Mouse (Mus musculus): ENCODE measurements around the gene Kif19a.
A peak's percentile ranks its signal among the peaks of the same experiment; 100 is the strongest.

The Kif19a gene

DNA sequence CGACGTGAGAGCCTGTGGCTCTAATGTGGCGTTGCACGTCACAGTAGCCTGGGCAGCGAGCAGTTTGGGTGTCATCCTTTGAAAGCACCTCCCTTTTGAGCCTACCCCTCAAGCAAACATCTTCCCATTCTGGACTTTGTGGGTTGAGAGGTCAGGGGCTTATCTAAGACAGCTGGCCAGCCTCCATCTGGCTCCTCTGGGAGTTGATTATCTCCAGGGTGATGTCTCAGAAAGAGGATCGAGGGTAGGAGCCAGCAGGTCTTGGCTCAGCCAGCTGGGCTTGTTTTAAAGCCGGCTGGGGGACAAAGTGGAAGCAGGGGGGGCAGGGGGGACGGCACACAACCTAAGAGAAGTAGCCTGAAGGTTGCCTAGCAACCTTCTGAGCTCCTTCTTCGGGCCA is 14.9 kb downstream of the Kif19a start:
- peak; percentile 80 for DNase-seq (ENCODE audit: low read depth, low spot score)

GRCm38 (mm10) chr11:114785892-114786291 is 20.7 kb downstream of the Kif19a start:
- no peak for DNase-seq (ENCODE audit: low read depth, low spot score)

DNA sequence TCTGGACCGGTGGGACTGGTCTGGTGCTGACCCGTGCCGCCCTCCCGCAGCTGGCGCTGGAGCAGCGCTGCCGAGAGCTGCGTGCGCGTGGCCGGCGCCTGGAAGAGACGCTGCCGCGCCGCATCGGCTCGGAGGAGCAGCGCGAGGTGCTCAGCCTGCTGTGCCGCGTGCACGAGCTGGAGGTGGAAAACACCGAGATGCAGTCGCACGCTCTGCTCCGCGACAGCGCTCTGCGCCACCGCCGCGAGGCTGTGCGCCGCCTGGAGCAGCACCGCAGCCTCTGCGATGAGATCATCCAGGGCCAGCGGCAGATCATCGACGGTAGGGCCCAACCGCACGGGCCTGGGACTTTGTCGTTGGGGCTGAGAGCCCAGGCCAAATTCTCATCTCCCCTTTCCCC is 21.1 kb downstream of the Kif19a start:
- DNase-seq (ENCODE audit: low read depth, low spot score), result no peak

- DNase-seq (ENCODE audit: low read depth, low spot score), result no peak
Observed at GRCm38 (mm10) chr11:114787611-114788010, 22.4 kb downstream of the Kif19a start.

DNA sequence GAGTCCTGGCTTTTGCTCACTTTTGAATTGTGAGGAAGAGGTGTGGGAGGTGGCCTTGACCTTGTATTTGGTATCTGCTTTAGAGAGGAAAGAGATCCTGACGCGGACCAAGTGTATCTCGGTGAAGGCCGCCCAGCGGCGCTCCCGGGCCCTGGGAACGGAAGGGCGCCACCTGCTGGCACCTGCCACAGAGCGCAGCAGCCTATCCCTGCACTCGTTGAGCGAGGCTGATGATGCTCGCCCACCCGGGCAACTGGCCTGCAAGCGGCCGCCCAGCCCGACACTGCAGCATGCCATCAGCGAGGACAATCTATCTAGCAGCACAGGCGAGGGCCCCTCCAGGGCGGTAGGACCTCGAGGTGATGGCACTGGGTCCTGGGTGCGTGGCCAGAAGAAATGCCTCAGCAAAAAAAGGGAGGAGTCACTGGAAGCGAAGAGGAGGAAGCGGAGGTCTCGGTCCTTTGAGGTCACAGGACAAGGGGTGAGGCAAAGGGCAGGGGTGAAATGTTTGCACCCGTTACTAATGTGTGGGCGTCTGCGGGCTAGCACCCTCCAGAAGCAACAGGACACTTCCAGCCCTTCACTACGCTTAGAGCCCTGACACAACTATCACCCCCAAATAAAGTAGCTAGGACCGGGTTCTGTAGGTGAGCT is 24.0 kb downstream of the Kif19a start:
- DNase-seq (ENCODE audit: low read depth, low spot score), result peak; percentile 71

- DNase-seq (ENCODE audit: low read depth, low spot score), result no peak
Observed at GRCm38 (mm10) chr11:114789716-114790115, 24.5 kb downstream of the Kif19a start.

DNA sequence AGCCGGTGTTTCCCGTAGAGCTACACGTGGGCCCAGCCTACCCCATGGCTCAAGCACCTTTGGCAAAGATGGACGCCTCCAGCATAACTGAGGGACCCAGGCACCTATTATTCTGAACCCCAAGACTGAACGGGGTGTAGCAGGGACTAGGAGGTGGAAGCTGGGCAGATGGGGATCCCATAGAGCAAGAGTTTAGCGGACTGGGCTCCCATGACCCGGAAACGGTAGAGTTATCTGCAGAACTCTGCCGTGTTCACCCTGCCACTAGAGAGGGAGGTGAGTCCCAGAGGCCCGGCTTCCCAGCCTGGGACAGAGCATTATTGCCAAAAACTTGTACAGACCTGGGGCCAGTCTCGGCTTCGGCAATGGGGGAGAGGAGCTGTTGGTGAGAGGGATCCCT is 25.0 kb downstream of the Kif19a start:
- no peak for DNase-seq (ENCODE audit: low read depth, low spot score)

DNA sequence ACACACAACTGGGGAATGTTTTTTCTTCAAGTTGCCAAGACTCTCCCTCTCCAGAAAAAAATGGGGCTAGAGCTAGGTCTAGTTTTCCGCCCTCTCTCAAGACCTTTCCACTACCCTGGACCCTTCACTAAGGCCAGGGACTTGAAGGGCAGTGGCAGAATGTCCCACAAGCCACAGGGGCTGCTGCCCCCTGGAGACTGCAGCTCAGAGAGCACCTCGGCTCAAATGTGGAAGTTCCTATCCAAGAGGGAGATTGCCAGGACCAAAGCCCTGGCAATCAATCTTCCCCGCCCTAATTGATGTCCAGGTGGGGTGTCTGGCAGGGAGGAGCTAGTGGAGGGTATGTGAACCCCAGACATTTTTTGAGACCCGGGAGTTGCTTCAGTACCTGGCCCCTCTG is 25.7 kb downstream of the Kif19a start:
- DNase-seq (ENCODE audit: low read depth, low spot score), result no peak

DNA sequence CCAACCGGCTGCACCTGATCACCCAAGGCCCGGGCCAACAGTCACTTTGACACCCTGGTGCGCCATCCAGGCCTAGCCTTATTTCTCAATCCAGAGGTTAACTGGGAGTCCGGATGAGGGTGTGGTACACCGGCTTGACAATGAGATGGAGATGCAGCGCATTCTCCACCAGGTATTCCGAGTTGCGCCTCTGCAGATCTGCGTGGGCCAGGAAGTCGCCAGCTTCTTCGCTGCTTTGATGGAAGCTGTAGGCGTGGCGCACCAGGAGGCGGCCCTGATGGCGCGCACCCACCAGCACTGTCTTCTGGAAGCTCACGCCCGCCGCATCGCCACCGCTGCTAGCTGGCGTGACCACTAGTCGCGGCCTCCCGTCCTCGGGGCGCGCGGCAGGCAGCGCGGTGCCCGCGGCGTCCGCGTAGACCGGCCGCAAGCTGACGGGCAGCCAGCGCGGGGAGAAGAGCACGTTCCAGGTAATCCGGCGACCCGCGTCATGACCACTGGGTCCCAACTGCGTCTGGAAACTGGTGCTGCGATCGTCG is 26.2 kb downstream of the Kif19a start:
- DNase-seq (ENCODE audit: low read depth, low spot score), result no peak

GRCm38 (mm10) chr11:114791891-114792411 is 26.8 kb downstream of the Kif19a start:
- DNase-seq (ENCODE audit: low read depth, low spot score), result peak; percentile 49

DNA sequence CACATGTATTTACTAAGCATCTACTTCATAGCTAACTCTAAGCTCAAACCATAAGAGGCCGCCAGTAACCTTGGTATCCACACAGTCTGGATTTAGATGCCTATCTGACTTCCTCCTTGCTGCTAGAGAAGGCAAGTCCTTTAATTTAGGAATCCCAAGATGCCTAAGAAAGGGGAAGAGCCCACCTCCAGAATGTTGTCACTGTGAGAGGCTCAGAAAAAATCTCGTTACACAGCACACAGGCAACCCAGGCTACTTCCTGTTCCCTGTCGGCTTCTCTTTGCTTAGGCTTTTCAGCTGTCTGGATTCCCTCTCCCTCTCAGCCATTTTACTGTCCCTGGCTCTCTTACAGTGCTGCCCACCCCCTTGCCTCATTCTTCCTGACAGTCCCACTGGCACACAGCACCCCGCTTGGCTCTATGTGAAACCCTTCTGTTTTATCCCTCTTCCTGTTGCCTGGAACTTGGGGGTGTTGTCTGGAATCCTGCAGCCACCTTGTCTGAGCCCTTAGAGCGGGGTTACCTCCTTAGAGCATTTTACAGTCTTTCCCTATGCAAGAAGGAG is 27.8 kb downstream of the Kif19a start:
- DNase-seq (ENCODE audit: low read depth, low spot score), result no peak

- DNase-seq (ENCODE audit: low read depth, low spot score), result no peak
Observed at GRCm38 (mm10) chr11:114793868-114794545, 28.8 kb downstream of the Kif19a start.

GRCm38 (mm10) chr11:114794691-114795090 is 29.5 kb downstream of the Kif19a start:
- no peak for DNase-seq (ENCODE audit: low read depth, low spot score)

- DNase-seq (ENCODE audit: low read depth, low spot score), result peak; percentile 78
Observed at GRCm38 (mm10) chr11:114795231-114795746, 30.1 kb downstream of the Kif19a start.

DNA sequence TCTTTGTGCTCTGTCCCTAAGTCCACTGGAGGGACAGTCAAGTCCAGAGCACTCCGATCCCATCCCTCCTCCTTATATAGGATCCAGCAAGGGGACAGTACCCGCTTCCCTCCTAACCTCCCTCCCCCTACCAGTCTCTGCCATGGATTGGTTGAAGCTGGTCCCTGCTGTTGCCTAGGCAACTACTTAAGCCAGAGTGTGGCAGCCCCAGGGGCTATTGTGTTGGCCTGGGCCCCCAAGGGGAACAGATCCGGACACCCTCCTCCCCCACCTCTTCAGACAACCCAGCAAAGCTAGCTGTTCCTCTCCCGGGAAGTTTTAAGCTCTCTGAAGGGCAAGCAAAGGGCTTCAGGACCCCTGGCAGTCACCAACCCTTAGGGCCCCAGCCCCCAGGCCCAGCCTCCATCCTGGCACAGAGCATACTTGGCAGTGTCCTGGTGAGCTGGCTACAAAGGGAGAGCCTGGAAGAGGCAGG is 30.7 kb downstream of the Kif19a start, which contains the start of gene Btbd17:
Gene Btbd17 (minus strand): TSS at position 98 of the 475 bp plus-strand sequence.
- DNase-seq (ENCODE audit: low read depth, low spot score), result no peak

- no peak for DNase-seq (ENCODE audit: low read depth, low spot score)
Observed at GRCm38 (mm10) chr11:114797176-114797575, 32.0 kb downstream of the Kif19a start.

DNA sequence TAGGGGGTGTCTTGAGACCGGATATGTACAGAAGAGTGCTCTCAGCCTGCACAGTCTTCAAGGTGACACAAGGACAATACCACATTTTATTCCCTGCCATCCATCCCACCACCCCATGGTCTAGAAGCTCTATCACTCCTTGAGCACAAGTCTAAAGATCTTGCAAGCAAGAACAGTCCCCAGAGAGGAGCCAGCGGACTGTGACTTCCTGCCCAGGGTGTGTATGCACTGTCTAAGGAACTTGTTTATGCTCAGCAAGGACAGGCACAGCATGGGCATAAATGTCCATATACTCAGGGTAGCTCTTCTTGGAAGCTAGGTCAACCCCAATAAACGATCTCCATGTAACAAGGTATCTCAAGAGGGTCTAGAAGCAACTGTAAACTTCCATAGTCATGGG is 32.8 kb downstream of the Kif19a start:
- DNase-seq (ENCODE audit: low read depth, low spot score), result no peak

DNA sequence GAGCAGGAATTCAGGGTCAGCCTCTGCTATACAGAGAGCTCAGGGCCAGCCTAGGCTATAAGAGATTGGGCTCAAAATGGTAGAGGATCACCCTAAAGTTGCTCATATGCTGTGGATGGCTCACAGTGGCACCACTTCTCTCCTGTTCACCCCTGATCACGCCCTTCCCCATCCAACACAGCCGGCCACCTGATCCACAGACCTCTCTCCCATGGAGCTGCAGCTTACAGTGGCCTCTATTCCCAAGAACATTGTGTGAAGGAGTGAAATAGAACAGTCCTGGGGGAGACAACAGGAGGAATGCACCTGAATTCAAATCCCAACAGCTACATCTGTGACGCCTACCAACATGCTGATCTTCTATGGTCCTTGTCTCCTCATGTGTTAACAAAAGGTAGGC is 33.4 kb downstream of the Kif19a start, which contains the start of gene Gpr142:
Gene Gpr142 (plus strand): TSS at position 301 of the 400 bp plus-strand sequence.
- no peak for DNase-seq (ENCODE audit: low read depth, low spot score)

DNA sequence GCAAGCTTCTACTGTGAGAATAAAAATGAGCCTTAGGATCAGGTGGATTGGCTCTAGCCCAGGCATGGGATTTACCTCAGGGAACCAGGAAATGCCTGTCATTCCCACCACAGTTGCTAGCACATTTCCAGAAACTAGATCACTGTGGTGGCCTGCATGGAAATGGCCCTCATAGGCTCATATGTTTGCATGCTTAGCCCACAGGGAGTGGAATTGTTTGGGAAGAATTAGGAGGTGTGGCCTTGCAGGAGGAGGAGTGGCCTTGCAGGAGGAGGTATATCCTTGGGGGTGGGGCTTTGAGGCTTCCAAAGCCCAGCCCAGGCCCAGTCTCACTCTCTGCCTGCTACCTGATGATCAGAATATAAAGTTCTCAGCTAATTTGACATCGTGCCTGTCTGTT is 36.7 kb downstream of the Kif19a start:
- DNase-seq (ENCODE audit: low read depth, low spot score), result no peak

GRCm38 (mm10) chr11:114802540-114803267 is 37.5 kb downstream of the Kif19a start:
- no peak for DNase-seq (ENCODE audit: low read depth, low spot score)

- no peak for DNase-seq (ENCODE audit: low read depth, low spot score)
Observed at GRCm38 (mm10) chr11:114803990-114804389, 38.8 kb downstream of the Kif19a start.

All from retina, postnatal 7 days (tissue).